Mouse (Mus musculus): ENCODE data around the gene Azin2. TPM values are rescaled to one million over a fixed set of nuclear protein-coding genes. Genes with fewer than 3 reads are reported as not detected.

Azin2 gene
- total and polyA plus RNA-seq, 2 experiments from 2014 or later, result 7.1 to 7.7 TPM

DNA sequence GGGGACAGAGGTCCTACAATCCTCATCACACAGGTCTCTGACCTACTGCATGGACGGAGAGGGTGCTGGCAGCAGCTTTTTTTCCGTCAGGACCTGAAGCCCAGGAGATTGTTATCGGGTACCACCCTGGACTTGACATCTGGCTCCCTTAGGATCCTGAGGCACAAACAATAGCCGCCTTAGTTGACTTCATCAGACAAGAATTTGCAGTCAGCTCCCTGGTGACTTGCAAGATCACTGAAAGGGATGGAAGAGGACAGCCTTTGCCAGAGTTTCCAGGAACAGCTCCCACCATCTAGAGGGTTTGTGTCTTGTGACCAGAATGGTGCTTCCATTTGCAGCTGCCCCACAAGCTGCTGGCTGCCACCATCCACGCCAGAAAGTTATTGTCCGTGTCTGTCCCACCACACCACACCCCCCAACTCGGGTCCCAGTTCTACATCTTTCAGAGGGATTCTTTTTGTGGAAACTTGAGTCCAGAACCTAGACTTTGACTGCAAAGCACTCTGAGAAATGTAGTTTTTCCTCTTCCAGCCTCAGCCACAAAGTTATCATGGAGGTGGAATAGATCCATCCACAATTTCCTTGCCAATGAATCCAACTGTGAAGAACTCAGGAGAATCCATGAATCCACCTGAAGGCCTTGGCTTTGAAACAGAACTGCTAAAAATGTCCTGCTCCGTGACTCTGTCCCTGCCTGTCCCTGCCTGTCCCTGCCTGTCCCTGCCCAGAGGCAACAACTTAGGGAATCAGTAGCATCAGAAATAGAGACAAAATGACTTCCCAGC, 51.8 kb downstream of the Azin2 start:
- TF ChIP-seq CTCF (IDR thresholded peaks at IDR 0.05; ENCODE audit: low read depth) (no peak), EP300 (IDR thresholded peaks at IDR 0.05; ENCODE audit: low read depth) (no peak)
- Histone ChIP-seq H3K4me1 (ENCODE audit: control insufficient read depth, insufficient read depth) (no peaks in the 10 kb centered on the region), H3K9me3 (replicated peaks; ENCODE audit: control insufficient read depth, low read length) (no peaks in the 10 kb centered on the region), H3K27ac (ENCODE audit: low read depth) (no peak overlapping the region), H3K27me3 (ENCODE audit: control insufficient read depth, insufficient read depth, low read length) (0 out of 2 replicates have a peak, but pooled peaks cover 9% of the 10 kb centered on the region), H3K4me2 (ENCODE audit: low read depth, low read length) (no peak overlapping the region), H3K4me3 (ENCODE audit: low read depth, low read length) (no peak overlapping the region), H3K36me3 (replicated peaks; ENCODE audit: control insufficient read depth, insufficient read depth, low read length) (no peaks in the 10 kb centered on the region), H3K9ac (replicated peaks; ENCODE audit: low read depth, low read length) (no peak overlapping the region)
- ATAC-seq (ENCODE audit: insufficient read depth, low read depth) (no peak), DNase-seq (ENCODE audit: low spot score) (no peak)
- 56% methylated on average over 8 of the region's 8 CpGs for WGBS

DNA sequence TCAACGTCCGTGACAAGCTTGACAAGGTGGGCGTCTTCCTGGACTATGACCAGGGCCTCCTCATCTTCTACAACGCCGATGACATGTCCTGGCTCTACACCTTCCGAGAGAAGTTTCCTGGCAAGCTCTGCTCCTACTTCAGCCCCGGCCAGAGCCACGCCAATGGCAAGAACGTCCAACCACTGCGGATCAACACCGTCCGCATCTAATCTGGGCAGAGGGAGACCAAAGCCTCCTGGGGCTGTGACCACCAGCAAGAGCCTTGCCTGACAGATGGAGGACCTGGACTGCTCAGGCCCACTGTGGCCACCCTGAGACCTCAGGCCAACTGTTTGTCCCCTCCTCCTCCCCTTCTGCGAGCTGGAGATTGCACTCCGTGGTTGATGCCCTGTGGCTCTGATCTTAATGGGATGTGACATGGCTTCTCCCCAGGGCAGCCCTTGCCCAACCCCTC, 52.8 kb downstream of the Azin2 start:
- WGBS, result 81% methylated on average over 14 of the region's 14 CpGs

DNA sequence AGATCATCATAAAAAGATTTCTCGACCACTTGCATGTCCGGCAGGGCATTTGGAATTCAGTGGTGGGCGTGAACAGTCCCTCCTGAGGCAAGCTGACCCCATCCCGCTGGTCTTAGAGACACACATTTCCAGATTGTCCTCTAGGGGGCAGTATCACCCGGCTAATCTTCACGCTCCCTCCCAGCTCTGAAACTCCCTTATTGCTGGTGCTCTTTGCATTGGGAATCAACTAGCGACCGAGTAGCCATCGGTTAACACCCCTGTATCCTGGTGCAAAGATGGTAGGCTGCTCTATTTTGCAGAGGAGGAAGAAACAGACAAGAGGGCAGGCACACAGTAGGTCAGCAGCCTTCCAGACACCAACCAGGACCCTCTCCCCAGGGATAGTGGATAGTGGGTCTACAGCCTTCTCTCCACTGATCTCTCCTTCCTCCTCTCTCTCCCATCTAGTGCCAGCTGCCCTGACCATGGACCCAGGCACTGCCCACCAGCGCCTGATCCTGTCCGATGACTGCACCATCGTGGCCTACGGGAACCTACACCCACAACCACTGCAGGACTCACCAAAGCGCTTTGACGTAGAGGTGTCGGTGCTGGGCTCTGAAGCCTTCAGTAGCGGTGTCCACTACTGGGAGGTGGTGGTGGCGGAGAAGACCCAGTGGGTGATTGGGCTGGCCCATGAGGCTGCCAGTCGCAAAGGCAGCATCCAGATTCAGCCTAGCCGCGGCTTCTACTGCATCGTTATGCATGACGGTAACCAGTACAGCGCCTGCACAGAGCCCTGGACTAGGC, 53.5 kb downstream of the Azin2 start:
- ATAC-seq (ENCODE audit: insufficient read depth, low read depth), result no peak
- peak; percentile 73 for DNase-seq (ENCODE audit: low spot score)
- 0 out of 2 replicates have a peak, but pooled peaks cover 3% of the 10 kb centered on the region for H3K27me3 ChIP-seq (ENCODE audit: control insufficient read depth, insufficient read depth, low read length)

More for the DNA sequence above, 52.8 kb downstream of the Azin2 start:
- ATAC-seq (ENCODE audit: insufficient read depth, low read depth), result no peak
- no peak overlapping the region for H3K4me3 ChIP-seq (ENCODE audit: low read depth, low read length)
- H3K9ac ChIP-seq (replicated peaks; ENCODE audit: low read depth, low read length), result no peak overlapping the region
- H3K27ac ChIP-seq (ENCODE audit: low read depth), result no peak overlapping the region
- no peak for DNase-seq (ENCODE audit: low spot score)
- no peak for TF ChIP-seq CTCF (IDR thresholded peaks at IDR 0.05; ENCODE audit: low read depth)
- TF ChIP-seq EP300 (IDR thresholded peaks at IDR 0.05; ENCODE audit: low read depth), result no peak
- H3K27me3 ChIP-seq (ENCODE audit: control insufficient read depth, insufficient read depth, low read length), result 0 out of 2 replicates have a peak, but pooled peaks cover 3% of the 10 kb centered on the region
- no peaks in the 10 kb centered on the region for H3K4me1 ChIP-seq (ENCODE audit: control insufficient read depth, insufficient read depth)
- H3K9me3 ChIP-seq (replicated peaks; ENCODE audit: control insufficient read depth, low read length), result no peaks in the 10 kb centered on the region
- H3K36me3 ChIP-seq (replicated peaks; ENCODE audit: control insufficient read depth, insufficient read depth, low read length), result no peaks in the 10 kb centered on the region
- no peak overlapping the region for H3K4me2 ChIP-seq (ENCODE audit: low read depth, low read length)

DNA sequence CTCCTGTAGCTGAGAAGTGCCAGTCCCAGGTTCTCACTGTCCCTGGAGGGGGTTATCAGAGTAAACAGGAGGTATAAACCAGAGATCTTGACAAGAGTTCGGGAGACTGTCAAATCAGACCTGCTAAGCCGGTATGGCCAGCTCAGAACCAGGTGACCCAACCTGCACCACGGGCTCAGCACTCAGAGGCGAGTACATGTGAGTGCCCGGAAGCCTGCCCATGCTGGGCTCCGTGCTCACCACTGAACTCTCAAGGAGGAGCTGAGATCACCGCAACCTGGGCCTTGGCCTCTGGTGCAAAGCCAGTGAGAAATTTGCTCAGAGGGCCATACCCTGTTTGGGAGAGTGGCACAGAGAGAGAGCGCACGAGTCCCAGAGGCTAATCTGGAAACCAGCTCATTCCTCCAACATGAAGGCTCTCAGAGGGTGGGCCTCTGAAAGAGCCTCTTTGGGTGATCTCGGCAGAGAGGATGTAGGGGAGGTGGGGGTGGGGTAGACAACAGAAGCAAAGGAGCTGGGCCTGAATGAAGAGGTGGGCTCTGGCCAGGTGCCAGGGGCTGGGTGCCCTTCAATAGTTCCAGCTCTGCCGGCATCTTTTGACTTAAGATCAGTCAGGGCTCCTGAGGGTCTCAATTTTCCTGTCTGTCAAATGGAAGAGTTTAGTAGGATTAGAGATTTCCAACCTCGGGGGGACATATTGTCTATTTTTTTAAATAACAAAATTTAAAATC, 54.8 kb downstream of the Azin2 start:
- ATAC-seq (ENCODE audit: insufficient read depth, low read depth), result no peak

More for the DNA sequence above, 53.5 kb downstream of the Azin2 start:
- Histone ChIP-seq H3K4me2 (ENCODE audit: low read depth, low read length) (no peak overlapping the region), H3K27ac (ENCODE audit: low read depth) (no peak overlapping the region), H3K9me3 (replicated peaks; ENCODE audit: control insufficient read depth, low read length) (no peaks in the 10 kb centered on the region), H3K9ac (replicated peaks; ENCODE audit: low read depth, low read length) (no peak overlapping the region), H3K4me1 (ENCODE audit: control insufficient read depth, insufficient read depth) (no peaks in the 10 kb centered on the region), H3K36me3 (replicated peaks; ENCODE audit: control insufficient read depth, insufficient read depth, low read length) (no peaks in the 10 kb centered on the region), H3K4me3 (ENCODE audit: low read depth, low read length) (no peak overlapping the region)
- 61% methylated on average over 24 of the region's 24 CpGs for WGBS
- TF ChIP-seq EP300 (IDR thresholded peaks at IDR 0.05; ENCODE audit: low read depth) (no peak), CTCF (IDR thresholded peaks at IDR 0.05; ENCODE audit: low read depth) (peak; percentile 70)

DNA sequence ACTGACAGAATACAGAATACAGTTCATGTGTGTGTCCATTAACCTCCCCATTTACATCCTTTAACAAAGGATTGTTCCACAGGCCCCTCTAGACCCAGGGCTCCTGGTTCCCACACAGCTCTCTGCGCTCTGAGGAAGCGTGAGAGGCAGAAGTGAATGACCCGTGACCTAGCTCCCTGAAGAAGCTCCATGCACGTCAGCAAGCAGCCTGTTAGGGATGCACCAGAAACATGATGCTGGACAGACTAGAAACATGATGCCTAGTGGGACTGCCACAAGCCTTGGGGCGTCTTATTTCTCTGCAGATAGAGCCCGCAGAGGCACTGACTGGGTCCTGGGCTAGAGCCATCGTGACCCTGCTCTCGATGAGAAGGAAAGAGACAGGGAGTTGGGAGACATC, 55.5 kb downstream of the Azin2 start:
- Histone ChIP-seq H3K27ac (ENCODE audit: low read depth) (no peak overlapping the region), H3K9ac (replicated peaks; ENCODE audit: low read depth, low read length) (no peak overlapping the region), H3K27me3 (ENCODE audit: control insufficient read depth, insufficient read depth, low read length) (0 out of 2 replicates have a peak, but pooled peaks cover 3% of the 10 kb centered on the region), H3K9me3 (replicated peaks; ENCODE audit: control insufficient read depth, low read length) (no peaks in the 10 kb centered on the region), H3K4me3 (ENCODE audit: low read depth, low read length) (no peak overlapping the region), H3K4me1 (ENCODE audit: control insufficient read depth, insufficient read depth) (no peaks in the 10 kb centered on the region), H3K4me2 (ENCODE audit: low read depth, low read length) (no peak overlapping the region), H3K36me3 (replicated peaks; ENCODE audit: control insufficient read depth, insufficient read depth, low read length) (no peaks in the 10 kb centered on the region)
- WGBS, result 78% methylated on average over 8 of the region's 8 CpGs
- TF ChIP-seq EP300 (IDR thresholded peaks at IDR 0.05; ENCODE audit: low read depth), result no peak
- TF ChIP-seq CTCF (IDR thresholded peaks at IDR 0.05; ENCODE audit: low read depth), result no peak
- DNase-seq (ENCODE audit: low spot score) (no peak), ATAC-seq (ENCODE audit: insufficient read depth, low read depth) (no peak)

More for the DNA sequence above, 54.8 kb downstream of the Azin2 start:
- Histone ChIP-seq H3K4me3 (ENCODE audit: low read depth, low read length) (no peak overlapping the region), H3K36me3 (replicated peaks; ENCODE audit: control insufficient read depth, insufficient read depth, low read length) (no peaks in the 10 kb centered on the region), H3K27ac (ENCODE audit: low read depth) (no peak overlapping the region), H3K9me3 (replicated peaks; ENCODE audit: control insufficient read depth, low read length) (no peaks in the 10 kb centered on the region), H3K4me2 (ENCODE audit: low read depth, low read length) (no peak overlapping the region), H3K27me3 (ENCODE audit: control insufficient read depth, insufficient read depth, low read length) (0 out of 2 replicates have a peak, but pooled peaks cover 3% of the 10 kb centered on the region), H3K4me1 (ENCODE audit: control insufficient read depth, insufficient read depth) (no peaks in the 10 kb centered on the region), H3K9ac (replicated peaks; ENCODE audit: low read depth, low read length) (no peak overlapping the region)
- no peak for DNase-seq (ENCODE audit: low spot score)
- 60% methylated on average over 12 of the region's 12 CpGs for WGBS
- TF ChIP-seq EP300 (IDR thresholded peaks at IDR 0.05; ENCODE audit: low read depth) (no peak), CTCF (IDR thresholded peaks at IDR 0.05; ENCODE audit: low read depth) (no peak)
